Mouse (Mus musculus): ENCODE measurements around the gene Spata31d1a. TPM values are rescaled to one million over a fixed set of nuclear protein-coding genes. Genes with fewer than 3 reads are reported as not detected.
A peak's percentile ranks its signal among the peaks of the same experiment; 100 is the strongest.

Gene Spata31d1a
- polyA plus RNA-seq, 1 experiment from 2014 or later = 0.05 TPM

GRCm38 (mm10) chr13:59660371-59660770 is 49.8 kb downstream of the Spata31d1a start:
- no peak for ATAC-seq
- Histone ChIP-seq H3K9me3 (replicated peaks) (no peaks in the 10 kb centered on the region), H3K4me2 (no peak overlapping the region), H3K27ac (no peak overlapping the region), H3K36me3 (ENCODE audit: poor library complexity, severe bottlenecking) (peaks cover 77% of the 10 kb centered on the region), H3K4me1 (peaks cover 18% of the 10 kb centered on the region), H3K4me3 (no peak overlapping the region), H3K9ac (no peak overlapping the region), H3K27me3 (no peaks in the 10 kb centered on the region)
- 99% methylated on average over 3 of the region's 3 CpGs for WGBS

GRCm38 (mm10) chr13:59657781-59658180 is 52.3 kb downstream of the Spata31d1a start:
- WGBS = 83% methylated on average over 5 of the region's 5 CpGs
- Histone ChIP-seq H3K27ac (peak overlapping the region; percentile 72; the same call in 1 of the 2 replicates), H3K9me3 (replicated peaks) (no peaks in the 10 kb centered on the region), H3K4me1 (peaks cover 30% of the 10 kb centered on the region), H3K36me3 (ENCODE audit: poor library complexity, severe bottlenecking) (peaks cover 71% of the 10 kb centered on the region), H3K4me3 (no peak overlapping the region), H3K9ac (no peak overlapping the region), H3K4me2 (no peak overlapping the region), H3K27me3 (no peaks in the 10 kb centered on the region)
- no peak for ATAC-seq

GRCm38 (mm10) chr13:59656975-59657388 is 53.1 kb downstream of the Spata31d1a start:
- Histone ChIP-seq H3K27ac (peak overlapping the region; percentile 72), H3K4me2 (0 out of 2 replicates have a peak overlapping the region, but pooled peaks have one; percentile 4), H3K4me1 (peaks cover 37% of the 10 kb centered on the region), H3K36me3 (ENCODE audit: poor library complexity, severe bottlenecking) (peaks cover 65% of the 10 kb centered on the region), H3K4me3 (no peak overlapping the region), H3K9me3 (replicated peaks) (no peaks in the 10 kb centered on the region), H3K9ac (0 out of 2 replicates have a peak overlapping the region, but pooled peaks have one; percentile 14), H3K27me3 (no peaks in the 10 kb centered on the region)
- ATAC-seq = peak; percentile 31; the same call in 1 of the 2 replicates
- under 1% methylated on average over 4 of the region's 4 CpGs for WGBS

- Histone ChIP-seq H3K9me3 (replicated peaks) (no peaks in the 10 kb centered on the region), H3K4me1 (peaks cover 37% of the 10 kb centered on the region), H3K4me2 (no peak overlapping the region), H3K27me3 (no peaks in the 10 kb centered on the region), H3K4me3 (no peak overlapping the region), H3K9ac (0 out of 2 replicates have a peak overlapping the region, but pooled peaks have one; percentile 14), H3K36me3 (ENCODE audit: poor library complexity, severe bottlenecking) (peaks cover 59% of the 10 kb centered on the region), H3K27ac (peak overlapping the region; percentile 72)
- ATAC-seq = no peak
- WGBS = 74% methylated on average over 10 of the region's 10 CpGs
These were observed 53.8 kb downstream of the Spata31d1a start for GRCm38 (mm10) chr13:59656316-59656832.

GRCm38 (mm10) chr13:59655718-59656315 is 54.3 kb downstream of the Spata31d1a start:
- Histone ChIP-seq H3K36me3 (ENCODE audit: poor library complexity, severe bottlenecking) (peaks cover 58% of the 10 kb centered on the region), H3K4me3 (no peak overlapping the region), H3K4me1 (peaks cover 37% of the 10 kb centered on the region), H3K9me3 (replicated peaks) (no peaks in the 10 kb centered on the region), H3K9ac (no peak overlapping the region), H3K27ac (no peak overlapping the region), H3K4me2 (no peak overlapping the region), H3K27me3 (no peaks in the 10 kb centered on the region)
- 93% methylated on average over 15 of the region's 15 CpGs for WGBS
- ATAC-seq = no peak

GRCm38 (mm10) chr13:59654465-59654864 is 55.7 kb downstream of the Spata31d1a start:
- H3K36me3 ChIP-seq (ENCODE audit: poor library complexity, severe bottlenecking) = peaks cover 58% of the 10 kb centered on the region
- 94% methylated on average over 5 of the region's 5 CpGs for WGBS
- H3K4me1 ChIP-seq = peaks cover 37% of the 10 kb centered on the region
- no peak overlapping the region for H3K4me2 ChIP-seq
- ATAC-seq = no peak
- no peaks in the 10 kb centered on the region for H3K27me3 ChIP-seq
- no peak overlapping the region for H3K4me3 ChIP-seq
- H3K27ac ChIP-seq = no peak overlapping the region
- no peaks in the 10 kb centered on the region for H3K9me3 ChIP-seq (replicated peaks)
- H3K9ac ChIP-seq = no peak overlapping the region

GRCm38 (mm10) chr13:59653136-59653535 is 57.0 kb downstream of the Spata31d1a start:
- peaks cover 58% of the 10 kb centered on the region for H3K36me3 ChIP-seq (ENCODE audit: poor library complexity, severe bottlenecking)
- peaks cover 37% of the 10 kb centered on the region for H3K4me1 ChIP-seq
- 0 out of 2 replicates have a peak overlapping the region, but pooled peaks have one; percentile 1 for H3K9ac ChIP-seq
- no peak for ATAC-seq
- 73% methylated on average over 3 of the region's 3 CpGs for WGBS
- peak overlapping the region; percentile 41; the same call in 1 of the 2 replicates for H3K27ac ChIP-seq
- no peak overlapping the region for H3K4me2 ChIP-seq
- no peak overlapping the region for H3K4me3 ChIP-seq
- H3K27me3 ChIP-seq = no peaks in the 10 kb centered on the region
- no peaks in the 10 kb centered on the region for H3K9me3 ChIP-seq (replicated peaks)

GRCm38 (mm10) chr13:59652651-59653050 is 57.5 kb downstream of the Spata31d1a start:
- Histone ChIP-seq H3K9ac (0 out of 2 replicates have a peak overlapping the region, but pooled peaks have one; percentile 1), H3K27me3 (no peaks in the 10 kb centered on the region), H3K27ac (peak overlapping the region; percentile 41), H3K4me2 (no peak overlapping the region), H3K9me3 (replicated peaks) (no peaks in the 10 kb centered on the region), H3K36me3 (ENCODE audit: poor library complexity, severe bottlenecking) (peaks cover 58% of the 10 kb centered on the region), H3K4me3 (no peak overlapping the region), H3K4me1 (peaks cover 34% of the 10 kb centered on the region)
- peak; percentile 50; the same call in 1 of the 2 replicates for ATAC-seq
- WGBS = 38% methylated on average over 5 of the region's 5 CpGs

Other genes with a start within 250 kb of the Spata31d1a start
- gene Agtpbp1, start 125.1 kb downstream of the Spata31d1a start, polyA plus RNA-seq (2015; fragmentation: Nextera tagmentation; extraction: Ambion mirVana) = 30.1 and 35.7 TPM in 2 replicates
- 156 and 179 TPM in 2 replicates for gene Naa35, start 125.1 kb downstream of the Spata31d1a start, polyA plus RNA-seq (2015; fragmentation: Nextera tagmentation; extraction: Ambion mirVana)
- 76.4 and 80.6 TPM in 2 replicates for gene Golm1, start 34.5 kb downstream of the Spata31d1a start, polyA plus RNA-seq (2015; fragmentation: Nextera tagmentation; extraction: Ambion mirVana)
- not detected in 2 replicates for gene 4921517D22Rik, start 16.2 kb downstream of the Spata31d1a start, polyA plus RNA-seq (2015; fragmentation: Nextera tagmentation; extraction: Ambion mirVana)
- not detected in 2 replicates for gene Spata31d1b, start 2.0 kb upstream of the Spata31d1a start, polyA plus RNA-seq (2015; fragmentation: Nextera tagmentation; extraction: Ambion mirVana)
- gene Spata31d1d, start 21.4 kb upstream of the Spata31d1a start, polyA plus RNA-seq (2015; fragmentation: Nextera tagmentation; extraction: Ambion mirVana) = not detected in 2 replicates
- not detected in 2 replicates for gene 1700014D04Rik, start 36.4 kb upstream of the Spata31d1a start, polyA plus RNA-seq (2015; fragmentation: Nextera tagmentation; extraction: Ambion mirVana)
- gene Isca1, start 59.5 kb upstream of the Spata31d1a start, polyA plus RNA-seq (2015; fragmentation: Nextera tagmentation; extraction: Ambion mirVana) = 115 and 119 TPM in 2 replicates
- not detected in 2 replicates for gene Gm49354, start 71.9 kb upstream of the Spata31d1a start, polyA plus RNA-seq (2015; fragmentation: Nextera tagmentation; extraction: Ambion mirVana)
- 48.2 and 56.5 TPM in 2 replicates for gene Tut7, start 112.8 kb upstream of the Spata31d1a start, polyA plus RNA-seq (2015; fragmentation: Nextera tagmentation; extraction: Ambion mirVana)

All from forebrain, embryonic 13.5 days (tissue).